Mouse (Mus musculus) lung, embryonic 14.5 days (tissue): ENCODE measurements around the gene Fxn. TPM values are rescaled to one million over a fixed set of nuclear protein-coding genes. Genes with fewer than 3 reads are reported as not detected.

Experiments used
- ATAC-seq: fragments of 200-750 bp; cut with Nextera tagmentation; 2 replicates; pipeline ENCODE4 v1.8.0; 2017; ENCODE audit warnings: mild to moderate bottlenecking, moderate TSS enrichment, moderate library complexity; ENCODE audit not compliant: insufficient read depth
- DNase-seq: peaks from one replicate; pipeline ENCODE4 v3.0.0-alpha.2; 2015
- H3K27ac ChIP-seq: fragments of 300-500 bp; sonication (generic); 2 replicates; pipeline ENCODE4 v1.5.1; 2014; ENCODE audit warnings: low read depth, mild to moderate bottlenecking, moderate library complexity
- H3K27me3 ChIP-seq: fragments of 300-500 bp; sonication (generic); 2 replicates; pipeline ENCODE4 v1.6.1; 2014; ENCODE audit warnings: low read length, control low read depth; ENCODE audit not compliant: insufficient read depth
- H3K36me3 ChIP-seq: fragments of 300-500 bp; sonication (generic); 2 replicates; pipeline ENCODE4 v1.6.1; 2014; ENCODE audit warnings: control low read depth; ENCODE audit not compliant: insufficient read depth
- H3K4me1 ChIP-seq: fragments of 300-500 bp; sonication (generic); 2 replicates; pipeline ENCODE4 v1.6.1; 2014; ENCODE audit warnings: antibody characterized with exemption, control low read depth; ENCODE audit not compliant: insufficient read depth
- H3K4me2 ChIP-seq: fragments of 300-500 bp; sonication (generic); 2 replicates; pipeline ENCODE4 v1.6.1; 2014; ENCODE audit warnings: mild to moderate bottlenecking
- H3K4me3 ChIP-seq: fragments of 300-500 bp; sonication (generic); 2 replicates; pipeline ENCODE4 v1.5.1; 2014; ENCODE audit warnings: low read depth, low read length
- H3K9ac ChIP-seq: fragments of 300-500 bp; sonication (generic); 2 replicates; pipeline ENCODE4 v1.6.1; 2014
- H3K9me3 ChIP-seq: fragments of 300-500 bp; sonication (generic); 2 replicates; pipeline ENCODE4 v1.6.1; 2016; ENCODE audit warnings: low read depth, low read length, control low read depth
- CTCF ChIP-seq: IDR thresholded peaks from 2 replicates; pipeline ENCODE4 v1.5.1; 2016; ENCODE audit warnings: antibody characterized with exemption, low read depth
- WGBS: fragments of 180-500 bp; shearing (Covaris S2); extraction: QIAGEN DNeasy Blood & Tissue Kit; methylation state at CpG from one replicate; pipeline ENCODE4 v1.1.7; 2014; 5-methylcytosine and 5-hydroxymethylcytosine counted together
- polyA plus RNA-seq: library from polyadenylated mRNA; unstranded; fragments of >200 nt; fragmentation: Nextera tagmentation; extraction: Ambion mirVana; gene quantifications from 2 replicates; pipeline ENCODE4 v1.2.1, GENCODE M21; 2014

The Fxn gene
- polyA plus RNA-seq, 1 experiment from 2014 or later: 52.9 TPM

- ATAC-seq: no peak
- WGBS: 66% methylated on average over 3 of the region's 3 CpGs
- Histone ChIP-seq H3K27ac (no peak overlapping the region), H3K36me3 (peaks cover 15% of the 10 kb centered on the region), H3K4me1 (peaks cover 7% of the 10 kb centered on the region; the same call in 1 of the 2 replicates), H3K4me3 (no peak overlapping the region), H3K4me2 (no peak overlapping the region), H3K9me3 (no peaks in the 10 kb centered on the region), H3K9ac (no peak overlapping the region), H3K27me3 (no peaks in the 10 kb centered on the region)
- DNase-seq: no peak
- no peak for TF ChIP-seq CTCF
Measured at GRCm38 (mm10) chr19:24274281-24274680, 6.1 kb downstream of the Fxn start.

GRCm38 (mm10) chr19:24271746-24272426 lies 8.5 kb downstream of the Fxn start:
- ATAC-seq: peak; percentile 86
- no peaks in the 10 kb centered on the region for H3K9me3 ChIP-seq
- TF ChIP-seq CTCF: peak; percentile 93
- H3K4me2 ChIP-seq: peak overlapping the region; percentile 35; the same call in 1 of the 2 replicates
- no peak overlapping the region for H3K9ac ChIP-seq
- no peaks in the 10 kb centered on the region for H3K27me3 ChIP-seq
- no peak overlapping the region for H3K4me3 ChIP-seq
- peaks cover 25% of the 10 kb centered on the region for H3K36me3 ChIP-seq
- 41% methylated on average over 16 of the region's 16 CpGs for WGBS
- DNase-seq: peak; percentile 94
- H3K27ac ChIP-seq: no peak overlapping the region
- peaks cover 3% of the 10 kb centered on the region; the same call in 1 of the 2 replicates for H3K4me1 ChIP-seq

DNA sequence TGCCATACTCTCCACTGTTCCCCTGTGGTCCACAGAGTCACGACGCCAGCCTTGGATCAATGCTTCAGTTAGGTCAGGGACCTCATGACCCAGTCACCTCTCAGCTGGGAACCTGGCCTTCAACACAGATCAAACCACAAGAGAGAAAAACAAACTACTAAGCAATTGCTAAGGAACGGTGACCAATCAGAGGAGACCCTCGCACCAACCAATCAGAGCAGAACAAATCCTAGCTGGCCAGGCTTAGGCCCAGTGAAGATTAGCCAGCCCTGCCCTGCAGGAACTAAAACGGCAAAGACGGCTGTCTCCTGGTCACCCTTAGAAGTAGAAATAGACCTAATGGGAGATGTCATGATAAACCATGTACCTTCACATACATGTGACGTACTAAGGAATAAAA lies 9.1 kb downstream of the Fxn start:
- Histone ChIP-seq H3K27me3 (no peaks in the 10 kb centered on the region), H3K36me3 (peaks cover 25% of the 10 kb centered on the region), H3K4me1 (peaks cover 3% of the 10 kb centered on the region; the same call in 1 of the 2 replicates), H3K27ac (no peak overlapping the region), H3K4me3 (no peak overlapping the region), H3K9me3 (no peaks in the 10 kb centered on the region), H3K9ac (no peak overlapping the region), H3K4me2 (peak overlapping the region; percentile 35; the same call in 1 of the 2 replicates)
- DNase-seq (peak; percentile 55), ATAC-seq (peak; percentile 87)
- 42% methylated on average over 7 of the region's 7 CpGs for WGBS
- no peak for TF ChIP-seq CTCF

DNA sequence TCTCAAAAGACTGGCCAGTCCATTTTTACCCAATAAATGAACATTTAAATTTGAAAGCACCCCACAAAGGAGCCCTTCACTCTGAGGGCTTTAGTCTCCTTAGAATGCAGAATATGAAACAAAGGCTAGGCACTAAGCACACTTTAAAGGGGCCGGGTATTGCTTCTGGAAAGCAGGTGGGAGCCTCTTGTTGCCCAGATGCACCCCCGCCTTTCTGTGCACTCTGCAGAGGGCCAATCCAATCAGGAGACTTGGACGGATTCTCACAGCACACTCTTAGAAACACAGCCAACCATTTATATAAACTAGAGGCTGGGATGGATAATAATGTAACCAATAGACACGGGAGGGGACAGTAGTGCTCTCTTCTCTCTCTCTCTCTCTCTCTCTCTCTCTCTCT lies 11.9 kb downstream of the Fxn start:
- H3K9me3 ChIP-seq: no peaks in the 10 kb centered on the region
- ATAC-seq: no peak
- no peak overlapping the region for H3K27ac ChIP-seq
- peaks cover 3% of the 10 kb centered on the region; the same call in 1 of the 2 replicates for H3K4me1 ChIP-seq
- WGBS: 58% methylated on average over 4 of the region's 4 CpGs
- no peak for DNase-seq
- no peak overlapping the region for H3K4me3 ChIP-seq
- peaks cover 27% of the 10 kb centered on the region; the same call in 1 of the 2 replicates for H3K36me3 ChIP-seq
- H3K4me2 ChIP-seq: no peak overlapping the region
- no peaks in the 10 kb centered on the region for H3K27me3 ChIP-seq
- TF ChIP-seq CTCF: no peak
- no peak overlapping the region for H3K9ac ChIP-seq

DNA sequence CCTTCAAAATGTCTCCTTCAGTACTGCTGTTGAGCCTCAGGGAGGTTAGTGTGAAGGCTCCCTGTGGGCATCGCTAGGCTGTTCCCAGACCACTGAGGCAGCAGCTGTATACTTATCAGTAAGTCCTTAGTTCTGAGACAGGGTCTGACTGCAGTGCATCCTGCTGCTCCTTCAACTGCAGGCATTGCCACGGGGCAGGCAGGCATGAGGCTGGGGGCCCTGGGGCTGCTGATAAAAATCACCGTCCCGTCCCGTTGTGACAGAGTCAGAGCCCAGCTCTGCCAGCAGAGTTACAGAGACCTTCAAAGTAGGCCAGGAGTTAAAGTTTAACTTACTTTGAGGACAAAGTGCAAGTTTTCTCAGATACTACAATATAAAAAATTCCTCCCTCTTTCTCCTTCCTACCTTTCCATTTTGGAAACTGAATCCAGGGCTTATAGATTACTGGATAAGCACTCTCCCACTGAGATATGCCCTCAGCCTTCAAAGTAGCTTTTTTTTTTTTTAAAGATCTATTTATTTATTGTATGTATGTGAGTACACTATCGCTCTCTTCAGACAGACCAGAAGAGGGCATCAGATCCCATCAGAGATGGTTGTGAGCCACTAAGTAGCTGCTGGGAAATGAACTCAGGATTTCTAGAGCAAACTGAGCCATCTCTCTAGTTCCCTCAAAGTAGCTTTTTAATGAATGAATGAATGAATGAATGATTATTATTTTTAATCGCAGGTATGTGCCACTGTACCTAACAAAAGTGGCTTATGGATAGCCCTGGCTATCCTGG lies 14.2 kb downstream of the Fxn start:
- H3K4me1 ChIP-seq: peaks cover under 1% of the 10 kb centered on the region; the same call in 1 of the 2 replicates
- DNase-seq: peak; percentile 15
- TF ChIP-seq CTCF: no peak
- peak overlapping the region; percentile 30; the same call in 1 of the 2 replicates for H3K27ac ChIP-seq
- no peak for ATAC-seq
- no peaks in the 10 kb centered on the region for H3K9me3 ChIP-seq
- H3K4me3 ChIP-seq: no peak overlapping the region
- H3K27me3 ChIP-seq: no peaks in the 10 kb centered on the region
- H3K36me3 ChIP-seq: peaks cover 32% of the 10 kb centered on the region; the same call in 1 of the 2 replicates
- 74% methylated on average over 7 of the region's 7 CpGs for WGBS
- H3K9ac ChIP-seq: no peak overlapping the region
- H3K4me2 ChIP-seq: no peak overlapping the region

DNA sequence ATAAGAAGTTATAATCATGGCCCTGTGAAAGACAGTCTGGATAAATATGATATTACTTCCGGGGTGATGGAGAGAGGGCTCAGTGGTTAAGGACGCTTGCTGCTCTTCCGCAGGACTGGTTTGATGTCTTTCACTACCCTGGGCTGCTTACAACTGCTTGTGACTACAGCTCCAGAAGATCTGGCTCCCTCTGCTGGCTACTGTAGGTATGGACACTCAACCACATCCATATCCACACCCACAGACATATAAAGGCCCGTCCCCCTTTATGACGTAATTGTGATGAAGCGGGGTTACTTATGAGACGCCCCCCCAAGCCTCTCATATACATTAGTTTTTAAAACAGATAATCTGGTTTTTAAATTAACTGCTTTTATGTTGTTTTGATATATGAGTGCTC lies 15.4 kb downstream of the Fxn start:
- no peak overlapping the region for H3K4me2 ChIP-seq
- peak; percentile 92 for DNase-seq
- ATAC-seq: peak; percentile 88
- H3K9ac ChIP-seq: no peak overlapping the region
- H3K9me3 ChIP-seq: no peaks in the 10 kb centered on the region
- H3K36me3 ChIP-seq: peaks cover 35% of the 10 kb centered on the region; the same call in 1 of the 2 replicates
- no peaks in the 10 kb centered on the region for H3K4me1 ChIP-seq
- no peaks in the 10 kb centered on the region for H3K27me3 ChIP-seq
- no peak overlapping the region for H3K27ac ChIP-seq
- WGBS: 38% methylated on average over 7 of the region's 7 CpGs
- peak; percentile 93 for TF ChIP-seq CTCF
- H3K4me3 ChIP-seq: no peak overlapping the region

DNA sequence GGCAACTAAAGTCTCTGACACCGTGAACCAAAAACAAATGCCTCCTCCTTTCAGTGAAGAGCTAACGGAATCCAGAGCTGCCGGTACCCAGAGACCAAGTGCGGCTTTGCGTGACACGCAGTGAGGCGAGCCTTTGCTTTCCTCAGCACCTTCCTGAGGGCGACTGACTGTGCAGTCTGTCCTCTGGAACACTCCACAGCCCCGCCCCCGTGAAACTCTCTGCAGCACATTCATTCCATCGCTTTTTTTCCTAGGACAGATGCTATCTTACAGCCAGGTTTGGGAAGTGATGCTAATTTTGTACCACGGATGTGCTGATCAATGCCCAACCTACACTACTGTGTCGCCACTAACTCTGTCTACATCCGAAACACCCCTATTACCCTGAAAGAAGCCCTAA lies 17.7 kb downstream of the Fxn start:
- peaks cover 26% of the 10 kb centered on the region; the same call in 1 of the 2 replicates for H3K36me3 ChIP-seq
- no peak overlapping the region for H3K27ac ChIP-seq
- DNase-seq (no peak), ATAC-seq (no peak)
- no peak overlapping the region for H3K9ac ChIP-seq
- TF ChIP-seq CTCF: no peak
- H3K4me1 ChIP-seq: peaks cover 5% of the 10 kb centered on the region
- no peak overlapping the region for H3K4me2 ChIP-seq
- H3K4me3 ChIP-seq: no peak overlapping the region
- no peaks in the 10 kb centered on the region for H3K27me3 ChIP-seq
- WGBS: 92% methylated on average over 14 of the region's 14 CpGs
- H3K9me3 ChIP-seq: no peaks in the 10 kb centered on the region
